Mouse (Mus musculus): Measurements from ENCODE around the gene Srrt. TPM values are rescaled to one million over a fixed set of nuclear protein-coding genes. Genes with fewer than 3 reads are reported as not detected.
"Not testable (repeated sequence)": the region's sequence is repeated elsewhere in the genome, so short reads cannot be mapped to it uniquely, and the experiment has no call there.

The Srrt gene
- polyA plus RNA-seq, 1 experiment from 2014 or later, result 122 TPM

DNA sequence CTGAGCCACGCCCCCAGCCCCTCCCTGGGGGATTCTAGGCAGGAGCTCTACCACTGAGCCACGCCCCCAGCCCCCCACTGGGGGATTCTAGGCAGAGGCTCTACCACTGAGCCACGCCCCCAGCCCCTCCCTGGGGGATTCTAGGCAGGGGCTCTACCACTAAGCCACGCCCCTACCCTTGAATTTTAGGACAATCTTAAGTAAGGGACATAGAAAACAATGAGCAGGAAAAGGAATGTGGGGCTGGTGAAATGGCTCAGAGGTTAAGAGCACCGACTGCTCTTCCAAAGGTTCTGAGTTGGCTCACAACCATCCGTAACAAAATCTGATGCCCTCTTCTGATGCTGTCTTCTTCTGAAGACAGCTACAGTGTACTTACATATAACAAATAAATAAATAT is 23.1 kb downstream of the Srrt start:
- H3K9ac ChIP-seq (ENCODE audit: low read length); H3K9me3 ChIP-seq (ENCODE audit: control insufficient read depth, low read length); H3K36me3 ChIP-seq (ENCODE audit: control insufficient read depth, insufficient read depth, low read length); H3K27ac ChIP-seq (ENCODE audit: low read depth); ATAC-seq (replicated peaks; ENCODE audit: low FRiP score, low TSS enrichment, low read depth); H3K4me2 ChIP-seq (ENCODE audit: low read length); H3K4me3 ChIP-seq (ENCODE audit: low read depth, low read length); DNase-seq (ENCODE audit: low spot score): not testable (repeated sequence)
- 89% methylated on average over 5 of the region's 6 CpGs for WGBS
- Histone ChIP-seq H3K4me1 (replicated peaks; ENCODE audit: control insufficient read depth, insufficient read depth, low read length) (peaks cover 21% of the 10 kb centered on the region), H3K27me3 (replicated peaks; ENCODE audit: control insufficient read depth, insufficient read depth, low read length) (peaks cover 25% of the 10 kb centered on the region)

GRCm38 (mm10) chr5:137277360-137278342 is 29.8 kb downstream of the Srrt start:
- no peak overlapping the region for H3K9ac ChIP-seq (ENCODE audit: low read length)
- DNase-seq (ENCODE audit: low spot score) (peak; percentile 76), ATAC-seq (replicated peaks; ENCODE audit: low FRiP score, low TSS enrichment, low read depth) (peak; percentile 91)
- WGBS, result 31% methylated on average over 18 of the region's 18 CpGs
- no peaks in the 10 kb centered on the region for H3K36me3 ChIP-seq (ENCODE audit: control insufficient read depth, insufficient read depth, low read length)
- H3K9me3 ChIP-seq (ENCODE audit: control insufficient read depth, low read length), result peaks cover 7% of the 10 kb centered on the region; the same call in 1 of the 2 replicates
- no peak overlapping the region for H3K4me3 ChIP-seq (ENCODE audit: low read depth, low read length)
- H3K4me1 ChIP-seq (replicated peaks; ENCODE audit: control insufficient read depth, insufficient read depth, low read length), result no peaks in the 10 kb centered on the region
- peak overlapping the region; percentile 24 for H3K4me2 ChIP-seq (ENCODE audit: low read length)
- H3K27me3 ChIP-seq (replicated peaks; ENCODE audit: control insufficient read depth, insufficient read depth, low read length), result no peaks in the 10 kb centered on the region
- peak overlapping the region; percentile 84 for H3K27ac ChIP-seq (ENCODE audit: low read depth)

GRCm38 (mm10) chr5:137268131-137268910 is 39.2 kb downstream of the Srrt start:
- Histone ChIP-seq H3K4me1 (replicated peaks; ENCODE audit: control insufficient read depth, insufficient read depth, low read length) (peaks cover 6% of the 10 kb centered on the region; the same call in 1 of the 2 replicates), H3K9ac (ENCODE audit: low read length) (no peak overlapping the region), H3K36me3 (ENCODE audit: control insufficient read depth, insufficient read depth, low read length) (no peaks in the 10 kb centered on the region), H3K4me3 (ENCODE audit: low read depth, low read length) (no peak overlapping the region), H3K4me2 (ENCODE audit: low read length) (peak overlapping the region; percentile 20), H3K9me3 (ENCODE audit: control insufficient read depth, low read length) (peaks cover 3% of the 10 kb centered on the region; the same call in 1 of the 2 replicates), H3K27me3 (replicated peaks; ENCODE audit: control insufficient read depth, insufficient read depth, low read length) (no peaks in the 10 kb centered on the region), H3K27ac (ENCODE audit: low read depth) (no peak overlapping the region)
- DNase-seq (ENCODE audit: low spot score), result no peak
- ATAC-seq (replicated peaks; ENCODE audit: low FRiP score, low TSS enrichment, low read depth), result 0 out of 2 replicates have a peak, but pooled peaks have one; percentile 21
- WGBS, result 31% methylated on average over 18 of the region's 18 CpGs

DNA sequence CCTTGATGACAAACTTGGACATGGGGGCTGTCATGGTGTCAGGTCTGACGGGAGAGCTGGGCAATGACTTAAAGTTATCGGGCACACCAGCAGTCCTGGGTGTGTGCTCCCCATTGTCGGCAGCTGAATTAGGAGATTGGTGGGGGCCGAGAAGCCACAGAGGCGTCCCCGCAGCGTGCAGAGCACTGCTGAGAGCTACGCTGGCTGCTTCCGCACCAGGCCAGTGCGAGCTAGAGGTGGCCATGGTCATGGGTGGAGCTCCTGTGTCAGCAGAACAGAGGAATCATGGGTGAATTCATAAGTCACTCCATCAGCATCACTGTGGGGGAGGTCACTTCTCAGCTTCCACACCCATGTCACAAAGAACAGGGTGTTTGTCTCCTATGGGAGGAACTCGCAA is 42.7 kb downstream of the Srrt start:
- H3K4me1 ChIP-seq (replicated peaks; ENCODE audit: control insufficient read depth, insufficient read depth, low read length), result peaks cover 6% of the 10 kb centered on the region; the same call in 1 of the 2 replicates
- ATAC-seq (replicated peaks; ENCODE audit: low FRiP score, low TSS enrichment, low read depth) (no peak), DNase-seq (ENCODE audit: low spot score) (no peak)
- H3K4me3 ChIP-seq (ENCODE audit: low read depth, low read length), result no peak overlapping the region
- H3K9me3 ChIP-seq (ENCODE audit: control insufficient read depth, low read length), result no peaks in the 10 kb centered on the region
- no peak overlapping the region for H3K9ac ChIP-seq (ENCODE audit: low read length)
- H3K4me2 ChIP-seq (ENCODE audit: low read length), result no peak overlapping the region
- H3K27me3 ChIP-seq (replicated peaks; ENCODE audit: control insufficient read depth, insufficient read depth, low read length), result no peaks in the 10 kb centered on the region
- 91% methylated on average over 11 of the region's 11 CpGs for WGBS
- H3K36me3 ChIP-seq (ENCODE audit: control insufficient read depth, insufficient read depth, low read length), result no peaks in the 10 kb centered on the region
- H3K27ac ChIP-seq (ENCODE audit: low read depth), result no peak overlapping the region

DNA sequence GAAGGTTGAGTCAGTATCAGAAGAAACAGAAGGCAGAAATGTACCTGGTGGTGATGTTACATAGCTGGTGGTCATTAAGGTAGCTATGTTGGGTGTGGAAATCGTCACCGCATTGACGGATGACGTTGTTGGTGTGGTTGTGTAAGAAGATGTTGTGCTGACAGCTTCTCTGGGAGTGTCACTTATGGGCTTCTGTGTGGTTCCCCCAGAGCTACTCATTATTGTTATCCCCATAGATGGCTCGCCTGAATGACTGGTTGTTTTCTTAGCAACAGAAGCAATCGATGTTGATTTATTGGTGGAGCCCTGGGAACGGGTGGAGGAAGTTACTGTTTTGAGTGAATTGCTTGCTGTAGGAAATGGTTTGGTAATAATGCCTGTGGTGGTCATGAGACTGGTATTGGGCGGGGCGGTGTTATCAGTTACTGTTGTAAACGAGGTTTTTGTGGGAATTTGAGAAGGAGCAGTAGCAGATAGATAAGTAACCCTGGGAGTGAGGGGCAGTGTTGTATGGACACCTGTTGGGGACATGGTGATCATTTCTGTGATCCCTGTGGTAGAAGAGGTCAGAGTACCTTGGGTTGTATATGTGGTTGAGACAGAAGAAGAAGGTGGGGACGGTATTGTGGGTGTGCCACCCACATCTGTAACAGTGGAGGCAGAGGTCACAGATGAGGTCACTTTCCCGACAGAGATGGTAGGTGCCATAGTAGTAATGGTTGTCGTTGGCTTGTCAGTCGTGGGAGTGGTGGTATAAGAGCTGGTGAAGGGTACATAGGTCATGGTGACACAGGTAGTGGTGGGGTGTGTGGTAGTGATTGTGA is 43.4 kb downstream of the Srrt start:
- H3K36me3 ChIP-seq (ENCODE audit: control insufficient read depth, insufficient read depth, low read length), result no peaks in the 10 kb centered on the region
- H3K27ac ChIP-seq (ENCODE audit: low read depth), result no peak overlapping the region
- H3K4me2 ChIP-seq (ENCODE audit: low read length), result no peak overlapping the region
- ATAC-seq (replicated peaks; ENCODE audit: low FRiP score, low TSS enrichment, low read depth) (no peak; the same call in 1 of the 2 replicates), DNase-seq (ENCODE audit: low spot score) (no peak)
- H3K9me3 ChIP-seq (ENCODE audit: control insufficient read depth, low read length), result no peaks in the 10 kb centered on the region
- 65% methylated on average over 14 of the region's 14 CpGs for whole genome bisulfite sequencing
- H3K27me3 ChIP-seq (replicated peaks; ENCODE audit: control insufficient read depth, insufficient read depth, low read length), result no peaks in the 10 kb centered on the region
- H3K9ac ChIP-seq (ENCODE audit: low read length), result no peak overlapping the region
- peaks cover 6% of the 10 kb centered on the region; the same call in 1 of the 2 replicates for H3K4me1 ChIP-seq (replicated peaks; ENCODE audit: control insufficient read depth, insufficient read depth, low read length)
- no peak overlapping the region for H3K4me3 ChIP-seq (ENCODE audit: low read depth, low read length)

Small RNAs within 50 kb of the gene (microRNA-seq; reads per million reads assigned to microRNA genes)
- gene Mir7036 (0.42 reads per million), gene Mir8116 (not detected)

Other genes with a start within 250 kb of the Srrt start
- 0.34 and 0.36 TPM in 2 replicates for gene Serpine1, start 235.4 kb downstream of the Srrt start, polyA plus RNA-seq (2014; fragmentation: Nextera tagmentation; extraction: Ambion mirVana)
- gene Trim56, start 191.5 kb downstream of the Srrt start, polyA plus RNA-seq (2014; fragmentation: Nextera tagmentation; extraction: Ambion mirVana), result 8.5 and 9.7 TPM in 2 replicates
- gene Muc3, start 158.4 kb downstream of the Srrt start, polyA plus RNA-seq (2014; fragmentation: Nextera tagmentation; extraction: Ambion mirVana), result 0.81 and 1.3 TPM in 2 replicates
- 2.2 and 2.4 TPM in 2 replicates for gene Muc3a, start 95.3 kb downstream of the Srrt start, polyA plus RNA-seq (2014; fragmentation: Nextera tagmentation; extraction: Ambion mirVana)
- 11.7 and 13.6 TPM in 2 replicates for gene Ache, start 20.2 kb downstream of the Srrt start, polyA plus RNA-seq (2014; fragmentation: Nextera tagmentation; extraction: Ambion mirVana)
- gene Ufsp1, start 13.0 kb downstream of the Srrt start, polyA plus RNA-seq (2014; fragmentation: Nextera tagmentation; extraction: Ambion mirVana), result 8.9 and 10.6 TPM in 2 replicates
- gene Trip6, start 6.7 kb upstream of the Srrt start, polyA plus RNA-seq (2014; fragmentation: Nextera tagmentation; extraction: Ambion mirVana), result 73.3 and 77.7 TPM in 2 replicates
- 7.9 and 9.5 TPM in 2 replicates for gene Slc12a9, start 25.9 kb upstream of the Srrt start, polyA plus RNA-seq (2014; fragmentation: Nextera tagmentation; extraction: Ambion mirVana)
- gene Ephb4, start 42.4 kb upstream of the Srrt start, polyA plus RNA-seq (2014; fragmentation: Nextera tagmentation; extraction: Ambion mirVana), result 48.2 and 51.3 TPM in 2 replicates
- gene Zan, start 169.4 kb upstream of the Srrt start, polyA plus RNA-seq (2014; fragmentation: Nextera tagmentation; extraction: Ambion mirVana), result 0.90 and 0.93 TPM in 2 replicates
- 58.8 and 65.1 TPM in 2 replicates for gene Pop7, start 194.8 kb upstream of the Srrt start, polyA plus RNA-seq (2014; fragmentation: Nextera tagmentation; extraction: Ambion mirVana)
- 12.1 and 13.5 TPM in 2 replicates for gene Gigyf1, start 210.9 kb upstream of the Srrt start, polyA plus RNA-seq (2014; fragmentation: Nextera tagmentation; extraction: Ambion mirVana)
- gene Epo, start 225.6 kb upstream of the Srrt start, polyA plus RNA-seq (2014; fragmentation: Nextera tagmentation; extraction: Ambion mirVana), result 0.71 and 0.80 TPM in 2 replicates
- 390 and 430 TPM in 2 replicates for gene Gnb2, start 225.8 kb upstream of the Srrt start, polyA plus RNA-seq (2014; fragmentation: Nextera tagmentation; extraction: Ambion mirVana)
- 3.5 and 6.7 TPM in 2 replicates for gene Actl6b, start 245.8 kb upstream of the Srrt start, polyA plus RNA-seq (2014; fragmentation: Nextera tagmentation; extraction: Ambion mirVana)